Mouse (Mus musculus) limb, embryonic 11.5 days (tissue): ENCODE results near the gene Irf1. TPM values are rescaled to one million over a fixed set of nuclear protein-coding genes. Genes with fewer than 3 reads are reported as not detected.

Experiments used
- ATAC-seq: fragments of 200-750 bp; cut with Nextera tagmentation; 2 replicates; pipeline ENCODE4 v1.8.0; 2017; ENCODE audit warnings: low read depth; ENCODE audit not compliant: insufficient number of reproducible peaks, low FRiP score, low TSS enrichment
- DNase-seq: peaks from one replicate; pipeline ENCODE4 v3.0.0-alpha.2; 2015; ENCODE audit warnings: low spot score
- H3K27ac ChIP-seq: fragments of 300-500 bp; sonication (generic); replicated peaks from 2 replicates; pipeline ENCODE4 v1.5.1; 2014; ENCODE audit warnings: low read depth, mild to moderate bottlenecking, low read length
- H3K27me3 ChIP-seq: fragments of 300-500 bp; sonication (generic); 2 replicates; pipeline ENCODE4 v1.6.1; 2014; ENCODE audit warnings: mild to moderate bottlenecking, low read length, mixed read lengths; ENCODE audit not compliant: control insufficient read depth, insufficient read depth
- H3K36me3 ChIP-seq: fragments of 300-500 bp; sonication (generic); 2 replicates; pipeline ENCODE4 v1.6.1; 2014; ENCODE audit warnings: mild to moderate bottlenecking, low read length, moderate library complexity, mixed read lengths; ENCODE audit not compliant: control insufficient read depth, insufficient read depth
- H3K4me1 ChIP-seq: fragments of 300-500 bp; sonication (generic); 2 replicates; pipeline ENCODE4 v1.6.1; 2014; ENCODE audit warnings: low read length, mixed read lengths; ENCODE audit not compliant: control insufficient read depth, insufficient read depth
- H3K4me2 ChIP-seq: fragments of 300-500 bp; sonication (generic); 2 replicates; pipeline ENCODE4 v1.6.1; 2014; ENCODE audit warnings: low read depth, mild to moderate bottlenecking, moderate library complexity; ENCODE audit not compliant: severe bottlenecking
- H3K4me3 ChIP-seq: fragments of 300-500 bp; sonication (generic); 2 replicates; pipeline ENCODE4 v1.5.1; 2014; ENCODE audit warnings: low read depth, low read length
- H3K9ac ChIP-seq: fragments of 300-500 bp; sonication (generic); 2 replicates; pipeline ENCODE4 v1.6.1; 2014; ENCODE audit warnings: mild to moderate bottlenecking, low read length
- H3K9me3 ChIP-seq: fragments of 300-500 bp; sonication (generic); 2 replicates; pipeline ENCODE4 v1.6.1; 2016; ENCODE audit warnings: low read length; ENCODE audit not compliant: control insufficient read depth
- WGBS: fragments of 180-500 bp; shearing (Covaris S2); extraction: QIAGEN DNeasy Blood & Tissue Kit; methylation state at CpG from one replicate; pipeline ENCODE4 v1.1.7; 2014; 5-methylcytosine and 5-hydroxymethylcytosine counted together
- polyA plus RNA-seq: library from polyadenylated mRNA; unstranded; fragments of >200 nt; fragmentation: Nextera tagmentation; extraction: Ambion mirVana; gene quantifications from 2 replicates; pipeline ENCODE4 v1.2.1, GENCODE M21; 2014

The Irf1 gene
- polyA plus RNA-seq, 1 experiment from 2014 or later: 8.0 TPM

DNA sequence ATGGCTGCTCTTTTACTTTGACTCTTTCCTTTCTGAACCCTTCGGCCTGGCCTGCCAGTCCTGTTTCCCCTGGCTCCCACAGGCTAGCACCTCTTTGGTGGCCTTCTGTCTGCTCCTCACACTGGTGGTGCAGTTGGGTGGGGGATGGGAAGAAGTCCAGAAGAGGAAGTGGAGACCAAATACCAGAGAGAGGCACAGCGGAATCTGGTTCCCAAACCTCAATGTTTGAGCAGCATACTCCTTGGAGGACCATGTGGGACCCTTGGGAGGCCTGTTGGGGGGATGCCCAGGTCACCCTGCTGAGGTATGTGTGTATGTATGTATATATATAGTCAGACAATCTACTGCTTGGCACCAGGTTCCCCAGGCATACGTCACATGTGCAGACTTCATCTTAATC, 24.2 kb downstream of the Irf1 start:
- no peak overlapping the region for H3K27ac ChIP-seq
- whole genome bisulfite sequencing: 78% methylated on average over 3 of the region's 3 CpGs
- peaks cover 4% of the 10 kb centered on the region; the same call in 1 of the 2 replicates for H3K4me1 ChIP-seq
- H3K4me2 ChIP-seq: no peak overlapping the region
- H3K4me3 ChIP-seq: no peak overlapping the region
- H3K9me3 ChIP-seq: no peaks in the 10 kb centered on the region
- H3K36me3 ChIP-seq: no peaks in the 10 kb centered on the region
- no peak overlapping the region for H3K9ac ChIP-seq
- H3K27me3 ChIP-seq: no peaks in the 10 kb centered on the region
- DNase-seq: no peak
- no peak for ATAC-seq

DNA sequence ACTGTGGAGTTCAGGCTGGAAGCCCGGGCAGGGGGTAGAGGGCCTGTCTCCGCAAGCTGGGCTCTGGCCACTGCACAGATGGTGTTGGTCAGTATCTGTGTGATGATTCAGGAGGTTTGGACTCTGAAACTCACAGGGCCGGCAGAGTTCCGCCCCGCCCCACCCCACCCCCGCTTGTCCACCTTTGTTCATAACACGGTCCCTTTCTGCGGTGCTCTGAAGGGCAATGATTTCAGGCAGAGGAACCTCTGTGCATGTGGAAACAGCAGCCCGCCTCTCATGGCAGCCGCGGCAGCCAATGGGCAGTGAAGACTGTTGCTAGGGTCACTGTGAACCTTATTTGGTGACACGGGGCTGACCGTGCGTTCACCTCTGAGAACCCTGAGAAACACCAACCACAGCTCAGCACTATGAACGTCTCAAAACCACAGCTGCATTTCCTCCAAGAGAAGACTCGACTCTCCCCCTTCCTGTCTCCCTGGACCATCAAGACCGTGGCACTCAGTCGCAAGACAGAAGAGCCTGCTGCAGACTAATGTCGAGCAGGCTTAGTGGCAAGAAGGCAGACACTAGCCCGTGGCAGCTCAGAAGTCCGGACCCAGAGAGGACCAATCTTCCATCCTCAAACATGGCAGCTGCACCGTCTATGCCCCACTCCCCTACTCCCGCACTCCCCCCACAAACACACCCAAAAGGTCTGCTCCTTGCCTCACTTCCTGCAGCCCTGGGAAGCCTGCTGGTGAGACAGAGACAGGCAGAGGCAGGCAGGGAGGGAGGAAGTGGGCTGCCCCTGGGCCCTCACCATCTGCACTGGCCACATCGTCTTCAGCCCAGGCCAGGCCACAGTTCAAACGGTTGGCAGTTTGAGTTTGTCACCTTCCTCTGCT, 25.1 kb downstream of the Irf1 start:
- peaks cover 4% of the 10 kb centered on the region; the same call in 1 of the 2 replicates for H3K4me1 ChIP-seq
- no peak overlapping the region for H3K4me3 ChIP-seq
- ATAC-seq (no peak), DNase-seq (no peak)
- H3K36me3 ChIP-seq: no peaks in the 10 kb centered on the region
- H3K27me3 ChIP-seq: no peaks in the 10 kb centered on the region
- no peak overlapping the region for H3K9ac ChIP-seq
- no peak overlapping the region for H3K27ac ChIP-seq
- WGBS: 71% methylated on average over 25 of the region's 25 CpGs
- H3K4me2 ChIP-seq: no peak overlapping the region
- H3K9me3 ChIP-seq: no peaks in the 10 kb centered on the region

GRCm38 (mm10) chr11:53795813-53796212, 26.0 kb downstream of the Irf1 start:
- H3K9me3 ChIP-seq: no peaks in the 10 kb centered on the region
- DNase-seq: no peak
- H3K9ac ChIP-seq: no peak overlapping the region
- no peak for ATAC-seq
- no peak overlapping the region for H3K27ac ChIP-seq
- WGBS: 82% methylated on average over 8 of the region's 8 CpGs
- H3K27me3 ChIP-seq: no peaks in the 10 kb centered on the region
- H3K4me2 ChIP-seq: no peak overlapping the region
- H3K4me3 ChIP-seq: no peak overlapping the region
- peaks cover 4% of the 10 kb centered on the region; the same call in 1 of the 2 replicates for H3K4me1 ChIP-seq
- no peaks in the 10 kb centered on the region for H3K36me3 ChIP-seq

GRCm38 (mm10) chr11:53796409-53797151, 26.8 kb downstream of the Irf1 start:
- H3K4me2 ChIP-seq: no peak overlapping the region
- peaks cover 4% of the 10 kb centered on the region; the same call in 1 of the 2 replicates for H3K4me1 ChIP-seq
- H3K27me3 ChIP-seq: no peaks in the 10 kb centered on the region
- no peak for ATAC-seq
- WGBS: 72% methylated on average over 12 of the region's 12 CpGs
- no peaks in the 10 kb centered on the region for H3K36me3 ChIP-seq
- no peak overlapping the region for H3K27ac ChIP-seq
- no peaks in the 10 kb centered on the region for H3K9me3 ChIP-seq
- no peak overlapping the region for H3K4me3 ChIP-seq
- DNase-seq: no peak
- no peak overlapping the region for H3K9ac ChIP-seq

DNA sequence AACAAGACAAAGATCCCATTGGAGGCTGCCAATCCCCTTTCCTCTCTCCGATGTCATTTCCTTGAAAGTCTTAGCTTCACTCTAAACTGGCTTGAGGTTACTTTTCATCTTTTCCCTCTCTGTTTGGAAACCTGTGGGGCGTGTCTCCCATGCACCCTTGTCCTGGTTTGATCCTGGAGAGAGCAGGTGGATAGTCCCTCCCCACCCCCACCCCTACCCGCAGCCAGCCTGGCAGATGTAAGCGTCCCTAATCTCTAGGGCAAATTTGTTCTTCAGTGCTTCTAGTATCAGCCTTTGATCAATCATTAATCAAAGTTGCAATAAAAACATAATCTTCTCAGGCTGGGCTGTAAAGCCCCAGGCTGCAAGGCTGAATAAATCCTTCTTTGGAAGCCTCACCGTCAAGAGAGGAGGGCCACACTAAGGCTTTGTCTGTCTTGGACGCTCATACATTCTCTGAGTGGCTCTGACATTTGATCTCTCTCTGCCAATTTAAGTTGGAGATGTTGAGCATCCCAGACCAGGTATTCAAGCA, 27.6 kb downstream of the Irf1 start:
- ATAC-seq: no peak
- Histone ChIP-seq H3K27ac (no peak overlapping the region), H3K4me3 (no peak overlapping the region), H3K9ac (no peak overlapping the region), H3K4me1 (peaks cover 4% of the 10 kb centered on the region; the same call in 1 of the 2 replicates), H3K27me3 (no peaks in the 10 kb centered on the region), H3K9me3 (no peaks in the 10 kb centered on the region), H3K4me2 (no peak overlapping the region), H3K36me3 (no peaks in the 10 kb centered on the region)
- no peak for DNase-seq
- 56% methylated on average over 6 of the region's 6 CpGs for WGBS

DNA sequence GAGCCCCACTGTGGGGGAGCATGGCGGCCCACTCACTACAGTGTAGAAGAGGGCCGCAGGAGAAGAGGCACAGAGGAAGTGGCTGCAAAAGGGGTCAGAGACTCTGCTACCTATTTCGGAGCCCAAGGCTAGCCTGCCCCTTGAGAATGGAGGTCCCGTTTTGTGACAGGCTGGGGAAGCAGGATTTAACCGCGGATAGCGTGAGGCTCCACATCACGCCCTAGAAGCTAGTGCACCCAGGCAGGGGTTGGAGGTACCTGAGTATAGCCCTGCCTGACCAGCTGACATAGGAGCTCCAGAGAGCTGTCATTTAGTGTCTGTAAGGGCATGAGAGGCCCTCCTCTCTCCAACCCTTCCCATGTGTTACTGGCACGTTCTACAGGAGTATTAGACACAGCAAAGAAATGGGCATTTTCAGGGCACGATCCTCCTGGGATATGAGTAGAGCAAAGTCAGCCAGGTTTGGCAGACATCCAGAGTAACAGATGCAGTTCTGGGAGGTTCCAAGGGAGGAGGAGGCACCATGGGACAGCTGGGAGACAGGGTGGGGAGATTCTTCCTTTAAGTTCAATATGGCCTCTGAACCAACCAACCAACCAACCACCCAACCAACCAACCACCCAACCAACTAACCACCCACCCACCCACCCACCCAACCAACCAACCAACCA, 28.4 kb downstream of the Irf1 start:
- Histone ChIP-seq H3K36me3 (no peaks in the 10 kb centered on the region), H3K4me3 (no peak overlapping the region), H3K27me3 (no peaks in the 10 kb centered on the region), H3K9ac (no peak overlapping the region), H3K27ac (no peak overlapping the region), H3K4me1 (peaks cover 4% of the 10 kb centered on the region; the same call in 1 of the 2 replicates), H3K4me2 (no peak overlapping the region), H3K9me3 (no peaks in the 10 kb centered on the region)
- 94% methylated on average over 10 of the region's 10 CpGs for WGBS
- ATAC-seq: no peak
- no peak for DNase-seq

DNA sequence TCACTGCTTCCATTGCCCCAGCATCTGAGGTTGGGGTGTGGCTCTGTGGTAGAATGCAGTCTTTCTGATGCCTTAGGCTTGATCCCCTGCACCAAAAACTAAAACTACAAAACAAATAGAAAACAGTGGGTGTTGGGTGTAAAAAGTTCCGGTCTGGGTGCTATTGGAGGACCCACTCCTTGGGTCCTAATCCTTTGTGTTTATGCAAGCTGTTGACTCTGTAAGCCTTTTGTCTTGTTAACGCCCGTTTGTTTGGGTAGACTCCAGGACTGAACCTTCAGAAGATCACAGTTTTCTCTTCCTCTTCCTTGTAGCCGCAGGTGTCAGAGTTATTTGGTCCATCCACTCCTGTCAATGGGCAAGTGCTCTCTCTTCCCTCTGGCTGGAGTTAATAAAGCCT, 30.2 kb downstream of the Irf1 start:
- DNase-seq: no peak
- Histone ChIP-seq H3K9me3 (no peaks in the 10 kb centered on the region), H3K4me1 (no peaks in the 10 kb centered on the region), H3K4me3 (no peak overlapping the region), H3K9ac (no peak overlapping the region), H3K27ac (no peak overlapping the region), H3K36me3 (no peaks in the 10 kb centered on the region), H3K27me3 (no peaks in the 10 kb centered on the region), H3K4me2 (no peak overlapping the region)
- no peak for ATAC-seq
- WGBS: 57% methylated on average over 4 of the region's 4 CpGs

DNA sequence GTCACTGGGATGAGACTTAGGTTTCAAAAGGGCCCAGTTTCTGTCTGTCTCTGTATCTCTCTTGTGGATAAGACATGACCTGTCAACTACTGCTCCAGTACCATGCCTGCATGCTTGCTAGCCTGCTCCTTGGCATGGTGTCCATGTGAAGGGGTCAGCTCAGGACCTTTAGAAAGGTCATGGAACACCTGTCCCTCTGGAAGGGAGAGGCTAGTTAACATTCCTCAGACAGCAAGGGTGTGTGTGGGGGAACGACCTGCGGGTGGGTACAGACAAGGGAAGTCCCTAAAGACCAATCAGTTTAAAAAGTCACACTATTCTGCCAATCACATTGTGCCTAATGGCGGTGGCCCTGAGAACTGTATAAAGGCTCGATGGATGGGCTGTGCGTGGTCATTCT, 31.2 kb downstream of the Irf1 start:
- Histone ChIP-seq H3K27ac (no peak overlapping the region), H3K9me3 (no peaks in the 10 kb centered on the region), H3K4me2 (no peak overlapping the region), H3K36me3 (no peaks in the 10 kb centered on the region), H3K9ac (no peak overlapping the region), H3K4me3 (no peak overlapping the region), H3K4me1 (no peaks in the 10 kb centered on the region), H3K27me3 (no peaks in the 10 kb centered on the region)
- ATAC-seq (no peak), DNase-seq (no peak)
- WGBS: 79% methylated on average over 5 of the region's 5 CpGs
